Mouse (Mus musculus): ENCODE data around the gene 4930503B20Rik. TPM values are rescaled to one million over a fixed set of nuclear protein-coding genes. Genes with fewer than 3 reads are reported as not detected.

The 4930503B20Rik gene
- polyA plus RNA-seq, 1 experiment from 2014 or later: not detected

- Histone ChIP-seq H3K4me1 (replicated peaks) (peaks cover 9% of the 10 kb centered on the region; the same call in 1 of the 2 replicates), H3K36me3 (no peaks in the 10 kb centered on the region), H3K4me3 (no peak overlapping the region), H3K9ac (no peak overlapping the region), H3K9me3 (replicated peaks) (no peaks in the 10 kb centered on the region), H3K27me3 (replicated peaks) (no peaks in the 10 kb centered on the region), H3K4me2 (no peak overlapping the region), H3K27ac (ENCODE audit: poor library complexity, severe bottlenecking) (no peak overlapping the region)
- no peak for ATAC-seq (ENCODE audit: insufficient number of reproducible peaks, low FRiP score)
- 72% methylated on average over 5 of the region's 5 CpGs for WGBS
Measured at GRCm38 (mm10) chr3:146616533-146617283, 34.4 kb downstream of the 4930503B20Rik start.

GRCm38 (mm10) chr3:146615496-146615895 is 35.6 kb downstream of the 4930503B20Rik start, which contains the start of gene Dnase2b:
Gene Dnase2b (minus strand): TSS chr3:146615596.
- WGBS: 75% methylated on average over 4 of the region's 4 CpGs
- no peak within 1 kb of the TSS for H3K9ac ChIP-seq
- H3K27me3 ChIP-seq (replicated peaks): no peaks in the 10 kb centered on the region
- no peak within 1 kb of the TSS for H3K4me3 ChIP-seq
- peaks cover 5% of the 10 kb centered on the region; the same call in 1 of the 2 replicates for H3K4me1 ChIP-seq (replicated peaks)
- no peaks in the 10 kb centered on the region for H3K36me3 ChIP-seq
- no peak within 1 kb of the TSS for H3K4me2 ChIP-seq
- no peaks in the 10 kb centered on the region for H3K9me3 ChIP-seq (replicated peaks)
- no peak for ATAC-seq (ENCODE audit: insufficient number of reproducible peaks, low FRiP score)
- no peak within 1 kb of the TSS for H3K27ac ChIP-seq (ENCODE audit: poor library complexity, severe bottlenecking)

- no peaks in the 10 kb centered on the region for H3K36me3 ChIP-seq
- no peak overlapping the region for H3K4me3 ChIP-seq
- H3K27me3 ChIP-seq (replicated peaks): no peaks in the 10 kb centered on the region
- no peak overlapping the region for H3K9ac ChIP-seq
- 0 out of 2 replicates have a peak, but pooled peaks cover 3% of the 10 kb centered on the region for H3K4me1 ChIP-seq (replicated peaks)
- no peaks in the 10 kb centered on the region for H3K9me3 ChIP-seq (replicated peaks)
- no peak for ATAC-seq (ENCODE audit: insufficient number of reproducible peaks, low FRiP score)
- no peak overlapping the region for H3K27ac ChIP-seq (ENCODE audit: poor library complexity, severe bottlenecking)
- 61% methylated on average over 4 of the region's 4 CpGs for WGBS
- no peak overlapping the region for H3K4me2 ChIP-seq
Measured at GRCm38 (mm10) chr3:146611821-146612220, 39.3 kb downstream of the 4930503B20Rik start.

- H3K36me3 ChIP-seq: no peaks in the 10 kb centered on the region
- no peak overlapping the region for H3K27ac ChIP-seq (ENCODE audit: poor library complexity, severe bottlenecking)
- no peaks in the 10 kb centered on the region for H3K27me3 ChIP-seq (replicated peaks)
- 0 out of 2 replicates have a peak, but pooled peaks cover 3% of the 10 kb centered on the region for H3K4me1 ChIP-seq (replicated peaks)
- H3K9ac ChIP-seq: no peak overlapping the region
- ATAC-seq (ENCODE audit: insufficient number of reproducible peaks, low FRiP score): no peak
- H3K9me3 ChIP-seq (replicated peaks): no peaks in the 10 kb centered on the region
- no peak overlapping the region for H3K4me3 ChIP-seq
- no peak overlapping the region for H3K4me2 ChIP-seq
- 82% methylated on average over 4 of the region's 4 CpGs for WGBS
Measured at GRCm38 (mm10) chr3:146611261-146611660, 39.9 kb downstream of the 4930503B20Rik start.

- Histone ChIP-seq H3K4me2 (no peak overlapping the region), H3K9me3 (replicated peaks) (no peaks in the 10 kb centered on the region), H3K9ac (no peak overlapping the region), H3K36me3 (no peaks in the 10 kb centered on the region), H3K4me1 (replicated peaks) (0 out of 2 replicates have a peak, but pooled peaks cover 3% of the 10 kb centered on the region), H3K27me3 (replicated peaks) (no peaks in the 10 kb centered on the region), H3K4me3 (no peak overlapping the region), H3K27ac (ENCODE audit: poor library complexity, severe bottlenecking) (no peak overlapping the region)
- no peak for ATAC-seq (ENCODE audit: insufficient number of reproducible peaks, low FRiP score)
- WGBS: 78% methylated on average over 10 of the region's 10 CpGs
Measured at GRCm38 (mm10) chr3:146610322-146610721, 40.8 kb downstream of the 4930503B20Rik start.

GRCm38 (mm10) chr3:146607368-146607767 is 43.7 kb downstream of the 4930503B20Rik start:
- Histone ChIP-seq H3K36me3 (no peaks in the 10 kb centered on the region), H3K4me1 (replicated peaks) (peaks cover 18% of the 10 kb centered on the region; the same call in 1 of the 2 replicates), H3K4me3 (no peak overlapping the region), H3K27ac (ENCODE audit: poor library complexity, severe bottlenecking) (no peak overlapping the region), H3K9ac (no peak overlapping the region), H3K4me2 (no peak overlapping the region), H3K9me3 (replicated peaks) (no peaks in the 10 kb centered on the region), H3K27me3 (replicated peaks) (no peaks in the 10 kb centered on the region)
- no peak for ATAC-seq (ENCODE audit: insufficient number of reproducible peaks, low FRiP score)
- 30% methylated on average over 1 of the region's 1 CpGs for WGBS

- Histone ChIP-seq H3K27me3 (replicated peaks) (no peaks in the 10 kb centered on the region), H3K36me3 (no peaks in the 10 kb centered on the region), H3K4me3 (no peak overlapping the region), H3K4me1 (replicated peaks) (peaks cover 44% of the 10 kb centered on the region), H3K4me2 (no peak overlapping the region), H3K27ac (ENCODE audit: poor library complexity, severe bottlenecking) (no peak overlapping the region), H3K9me3 (replicated peaks) (no peaks in the 10 kb centered on the region), H3K9ac (no peak overlapping the region)
- 58% methylated on average over 9 of the region's 9 CpGs for WGBS
- no peak for ATAC-seq (ENCODE audit: insufficient number of reproducible peaks, low FRiP score)
Measured at GRCm38 (mm10) chr3:146604647-146605046, 46.5 kb downstream of the 4930503B20Rik start.

GRCm38 (mm10) chr3:146602531-146602930 is 48.6 kb downstream of the 4930503B20Rik start:
- Histone ChIP-seq H3K4me3 (no peak overlapping the region), H3K9ac (no peak overlapping the region), H3K27ac (ENCODE audit: poor library complexity, severe bottlenecking) (no peak overlapping the region), H3K4me1 (replicated peaks) (peaks cover 45% of the 10 kb centered on the region), H3K36me3 (no peaks in the 10 kb centered on the region), H3K4me2 (no peak overlapping the region), H3K27me3 (replicated peaks) (no peaks in the 10 kb centered on the region), H3K9me3 (replicated peaks) (no peaks in the 10 kb centered on the region)
- no peak for ATAC-seq (ENCODE audit: insufficient number of reproducible peaks, low FRiP score)
- WGBS: 83% methylated on average over 3 of the region's 3 CpGs

- WGBS: 23% methylated on average over 2 of the region's 2 CpGs
- ATAC-seq (ENCODE audit: insufficient number of reproducible peaks, low FRiP score): peak; percentile 54
- H3K36me3 ChIP-seq: no peaks in the 10 kb centered on the region
- peaks cover 43% of the 10 kb centered on the region for H3K4me1 ChIP-seq (replicated peaks)
- peak overlapping the region; percentile 56 for H3K27ac ChIP-seq (ENCODE audit: poor library complexity, severe bottlenecking)
- no peak overlapping the region for H3K9ac ChIP-seq
- no peaks in the 10 kb centered on the region for H3K9me3 ChIP-seq (replicated peaks)
- H3K4me2 ChIP-seq: peak overlapping the region; percentile 17; the same call in 1 of the 2 replicates
- no peak overlapping the region for H3K4me3 ChIP-seq
- H3K27me3 ChIP-seq (replicated peaks): no peaks in the 10 kb centered on the region
Measured at GRCm38 (mm10) chr3:146601205-146601604, 49.9 kb downstream of the 4930503B20Rik start.

GRCm38 (mm10) chr3:146599198-146599900 is 51.8 kb downstream of the 4930503B20Rik start:
- H3K9me3 ChIP-seq (replicated peaks): no peaks in the 10 kb centered on the region
- no peak overlapping the region for H3K4me2 ChIP-seq
- no peak overlapping the region for H3K27ac ChIP-seq (ENCODE audit: poor library complexity, severe bottlenecking)
- no peak for ATAC-seq (ENCODE audit: insufficient number of reproducible peaks, low FRiP score)
- H3K4me3 ChIP-seq: no peak overlapping the region
- H3K36me3 ChIP-seq: no peaks in the 10 kb centered on the region
- no peak overlapping the region for H3K9ac ChIP-seq
- H3K4me1 ChIP-seq (replicated peaks): peaks cover 36% of the 10 kb centered on the region
- 88% methylated on average over 6 of the region's 6 CpGs for WGBS
- no peaks in the 10 kb centered on the region for H3K27me3 ChIP-seq (replicated peaks)

- no peak for ATAC-seq (ENCODE audit: insufficient number of reproducible peaks, low FRiP score)
- no peak overlapping the region for H3K27ac ChIP-seq (ENCODE audit: poor library complexity, severe bottlenecking)
- no peaks in the 10 kb centered on the region for H3K27me3 ChIP-seq (replicated peaks)
- no peaks in the 10 kb centered on the region for H3K9me3 ChIP-seq (replicated peaks)
- H3K4me1 ChIP-seq (replicated peaks): peaks cover 31% of the 10 kb centered on the region
- H3K4me2 ChIP-seq: no peak overlapping the region
- 74% methylated on average over 6 of the region's 6 CpGs for WGBS
- no peak overlapping the region for H3K4me3 ChIP-seq
- H3K9ac ChIP-seq: no peak overlapping the region
- H3K36me3 ChIP-seq: no peaks in the 10 kb centered on the region
Measured at GRCm38 (mm10) chr3:146598411-146598810, 52.7 kb downstream of the 4930503B20Rik start.
